In genomic region chr11:114375921-114376320, GRCm38 (mm10) we compare ENCODE assay signal across 13 mouse cellular contexts.
DNase-seq lines count a peak whose midpoint lies in the region; ATAC-seq lines count a peak whose summit lies in the region.
"Had no signal": no experiment of that assay in that cellular context is flagged by ENCODE, and none has a peak within 500 bp of the region (broad histone marks: within the 10 kb centered on the region; RNA-seq: fewer than 3 reads in every experiment).

No protein-coding gene starts in this region.

- intact Hi-C loops in left cerebral cortex, postnatal 4 days (cut with DNase I): no loop called here

- H3K4me3 ChIP-seq in forebrain, embryonic 14.5 days (ENCODE audit: low read depth, low read length): no peak overlapping the region
- no peak overlapping the region for H3K4me3 ChIP-seq in forebrain, embryonic 15.5 days
- no peak overlapping the region for H3K4me3 ChIP-seq in embryonic facial prominence, embryonic 13.5 days
- H3K4me3 ChIP-seq: heart, embryonic 13.5 days; midbrain, embryonic 12.5 days had no signal

- H3K9me3 ChIP-seq in forebrain, embryonic 14.5 days (replicated peaks; ENCODE audit: control insufficient read depth, low read length): no peaks in the 10 kb centered on the region
- H3K9me3 ChIP-seq in forebrain, embryonic 15.5 days: no peaks in the 10 kb centered on the region
- H3K9me3 ChIP-seq in embryonic facial prominence, embryonic 13.5 days: no peaks in the 10 kb centered on the region
- H3K9me3 ChIP-seq: heart, embryonic 13.5 days; midbrain, embryonic 12.5 days had no signal

- H3K27me3 ChIP-seq in forebrain, embryonic 14.5 days (replicated peaks; ENCODE audit: control insufficient read depth, insufficient read depth, low read length): no peaks in the 10 kb centered on the region
- H3K27me3 ChIP-seq in forebrain, embryonic 15.5 days: no peaks in the 10 kb centered on the region
- no peaks in the 10 kb centered on the region for H3K27me3 ChIP-seq in embryonic facial prominence, embryonic 13.5 days
- H3K27me3 ChIP-seq: heart, embryonic 13.5 days; midbrain, embryonic 12.5 days had no signal

- H3K4me1 ChIP-seq in forebrain, embryonic 14.5 days (ENCODE audit: control insufficient read depth, insufficient read depth, low read length): peaks cover 13% of the 10 kb centered on the region
- H3K4me1 ChIP-seq in forebrain, embryonic 15.5 days: peaks cover 25% of the 10 kb centered on the region
- H3K4me1 ChIP-seq in embryonic facial prominence, embryonic 13.5 days: peaks cover 13% of the 10 kb centered on the region

- no peak overlapping the region for H3K27ac ChIP-seq in forebrain, embryonic 14.5 days (ENCODE audit: low read depth, low read length)
- no peak overlapping the region for H3K27ac ChIP-seq in forebrain, embryonic 15.5 days (replicated peaks)
- H3K27ac ChIP-seq in embryonic facial prominence, embryonic 13.5 days: no peak overlapping the region; the same call in 1 of the 2 replicates
- H3K27ac ChIP-seq: heart, embryonic 13.5 days; liver, embryonic 14.5 days; midbrain, embryonic 12.5 days had no signal

- no peak for ATAC-seq in forebrain, embryonic 14.5 days
- ATAC-seq in forebrain, embryonic 15.5 days (replicated peaks): no peak
- no peak for ATAC-seq in embryonic facial prominence, embryonic 13.5 days (ENCODE audit: insufficient number of reproducible peaks, insufficient read depth, low FRiP score, low TSS enrichment, low read depth)

- no peaks in the 10 kb centered on the region for H3K36me3 ChIP-seq in forebrain, embryonic 14.5 days (ENCODE audit: control insufficient read depth, insufficient read depth, low read length)
- no peaks in the 10 kb centered on the region for H3K36me3 ChIP-seq in forebrain, embryonic 15.5 days
- H3K36me3 ChIP-seq in embryonic facial prominence, embryonic 13.5 days: no peaks in the 10 kb centered on the region
- H3K36me3 ChIP-seq: heart, embryonic 13.5 days; midbrain, embryonic 12.5 days had no signal

- peak; percentile 36 for DNase-seq in forebrain, embryonic 14.5 days (ENCODE audit: low spot score)
- DNase-seq in left cerebral cortex, postnatal 4 days: peak; percentile 50
- DNase-seq in left cerebral cortex, adult 11 months (ENCODE audit: low spot score): no peak
- peak; percentile 15 for DNase-seq in lung, postnatal 36 days
- DNase-seq in adrenal gland, postnatal 14 days: no peak
- no peak for DNase-seq in gastrocnemius, postnatal 25 days
- DNase-seq: adrenal gland, adult 8-10 months; gastrocnemius, postnatal 14 days had no signal

- 38% methylated on average over 14 of the region's 14 CpGs for WGBS in forebrain, embryonic 14.5 days
- WGBS in forebrain, embryonic 15.5 days: 25% methylated on average over 14 of the region's 14 CpGs
- WGBS in embryonic facial prominence, embryonic 13.5 days: 49% methylated on average over 14 of the region's 14 CpGs

- no peak overlapping the region for H3K9ac ChIP-seq in forebrain, embryonic 14.5 days (ENCODE audit: low read length)
- no peak overlapping the region for H3K9ac ChIP-seq in forebrain, embryonic 15.5 days (replicated peaks)
- H3K9ac ChIP-seq in embryonic facial prominence, embryonic 13.5 days: 0 out of 2 replicates have a peak overlapping the region, but pooled peaks have one; percentile 16
- H3K9ac ChIP-seq: heart, embryonic 13.5 days; liver, embryonic 14.5 days; midbrain, embryonic 12.5 days had no signal

- H3K4me2 ChIP-seq in forebrain, embryonic 14.5 days (ENCODE audit: low read length): no peak overlapping the region
- no peak overlapping the region for H3K4me2 ChIP-seq in forebrain, embryonic 15.5 days (replicated peaks)
- no peak overlapping the region for H3K4me2 ChIP-seq in embryonic facial prominence, embryonic 13.5 days
- H3K4me2 ChIP-seq: heart, embryonic 13.5 days; midbrain, embryonic 12.5 days had no signal

Comparison
In these comparisons a context has a peak if more than half of its experiments do, and no peak if none do; other contexts are left out.
1. DNase-seq: peak in forebrain, embryonic 14.5 days (single experiment), left cerebral cortex, postnatal 4 days (single experiment) and lung, postnatal 36 days (single experiment); none in left cerebral cortex, adult 11 months (single experiment), adrenal gland, postnatal 14 days (single experiment) and gastrocnemius, postnatal 25 days (single experiment).